Mouse (Mus musculus): ENCODE measurements around the gene Nav2. TPM values are rescaled to one million over a fixed set of nuclear protein-coding genes. Genes with fewer than 3 reads are reported as not detected.

Gene Nav2
- total and polyA plus RNA-seq, 3 experiments, result 1.0 TPM; not detected in 2

DNA sequence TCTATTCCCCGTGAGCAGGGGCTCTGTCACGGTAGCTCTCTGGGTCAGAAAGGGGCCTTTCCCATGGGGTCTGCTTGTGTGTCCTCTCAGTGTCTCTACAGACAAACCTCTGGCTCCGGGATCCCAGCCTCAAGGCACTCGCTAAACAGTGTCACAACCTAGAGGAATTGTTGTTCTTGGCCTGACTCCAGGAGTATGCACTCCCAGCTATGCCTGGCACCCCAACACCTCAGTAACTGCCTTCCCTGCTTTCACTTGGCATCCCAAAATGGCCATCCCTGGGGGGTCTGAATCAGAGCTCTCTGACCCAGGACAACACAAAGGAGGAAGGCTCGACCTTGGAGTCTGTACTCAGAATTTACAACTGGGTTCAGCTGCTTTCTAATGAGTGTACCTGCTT is 317.2 kb downstream of the Nav2 start:
- H3K27me3 ChIP-seq (ENCODE audit: insufficient read depth, low read length), result no peaks in the 10 kb centered on the region
- H3K9me3 ChIP-seq (replicated peaks), result peaks cover 56% of the 10 kb centered on the region
- DNase-seq (ENCODE audit: low spot score), result no peak
- no peaks in the 10 kb centered on the region for H3K4me1 ChIP-seq (ENCODE audit: insufficient read depth, low read depth, low read length)
- ATAC-seq (ENCODE audit: extremely low read depth, insufficient number of reproducible peaks, low FRiP score, poor library complexity, severe bottlenecking), result no peak
- H3K4me3 ChIP-seq (ENCODE audit: low read depth, low read length), result no peak overlapping the region
- no peak for TF ChIP-seq POLR2AphosphoS5 (IDR thresholded peaks at IDR 0.05; ENCODE audit: insufficient replicate concordance, low read depth, low read length)
- no peak for TF ChIP-seq GATA2 (IDR thresholded peaks at IDR 0.05; ENCODE audit: borderline replicate concordance, low read depth, low read length)
- no peak for TF ChIP-seq TAL1 (conservative IDR thresholded peaks at IDR 0.05; ENCODE audit: low read depth, low read length)
- no peak for TF ChIP-seq GATA1 (IDR thresholded peaks at IDR 0.05; ENCODE audit: borderline replicate concordance, low read length)
- TF ChIP-seq CTCF (IDR thresholded peaks at IDR 0.05; ENCODE audit: low read depth, low read length), result no peak
- no peaks in the 10 kb centered on the region for H3K36me3 ChIP-seq (replicated peaks)

DNA sequence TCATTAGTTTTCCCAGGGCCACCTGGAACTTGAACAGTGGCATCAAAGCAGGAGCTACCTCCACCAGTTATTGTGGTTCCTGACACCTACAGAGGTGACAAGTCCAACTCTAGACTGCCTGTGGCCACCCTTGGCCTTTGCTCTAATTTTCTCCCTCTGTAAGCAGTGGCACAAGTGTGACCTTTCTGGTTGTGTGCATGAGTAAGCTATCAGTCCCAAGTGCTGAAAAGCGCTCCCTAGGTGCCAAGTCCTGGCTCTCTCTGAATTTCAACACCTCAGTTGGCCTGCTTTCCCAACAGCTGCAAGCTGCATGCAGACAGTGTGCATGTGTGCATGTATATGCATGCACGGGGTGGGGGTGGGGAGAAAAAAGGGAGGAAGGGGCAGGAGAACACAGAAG is 324.5 kb downstream of the Nav2 start:
- Histone ChIP-seq H3K9me3 (replicated peaks) (peaks cover 45% of the 10 kb centered on the region), H3K4me3 (ENCODE audit: low read depth, low read length) (no peak overlapping the region), H3K4me1 (ENCODE audit: insufficient read depth, low read depth, low read length) (no peaks in the 10 kb centered on the region), H3K27me3 (ENCODE audit: insufficient read depth, low read length) (no peaks in the 10 kb centered on the region), H3K36me3 (replicated peaks) (no peaks in the 10 kb centered on the region)
- TF ChIP-seq TAL1 (conservative IDR thresholded peaks at IDR 0.05; ENCODE audit: low read depth, low read length) (no peak), GATA2 (IDR thresholded peaks at IDR 0.05; ENCODE audit: borderline replicate concordance, low read depth, low read length) (no peak), CTCF (IDR thresholded peaks at IDR 0.05; ENCODE audit: low read depth, low read length) (no peak)
- ATAC-seq (ENCODE audit: extremely low read depth, insufficient number of reproducible peaks, low FRiP score, poor library complexity, severe bottlenecking), result no peak
- DNase-seq (ENCODE audit: low spot score), result no peak

DNA sequence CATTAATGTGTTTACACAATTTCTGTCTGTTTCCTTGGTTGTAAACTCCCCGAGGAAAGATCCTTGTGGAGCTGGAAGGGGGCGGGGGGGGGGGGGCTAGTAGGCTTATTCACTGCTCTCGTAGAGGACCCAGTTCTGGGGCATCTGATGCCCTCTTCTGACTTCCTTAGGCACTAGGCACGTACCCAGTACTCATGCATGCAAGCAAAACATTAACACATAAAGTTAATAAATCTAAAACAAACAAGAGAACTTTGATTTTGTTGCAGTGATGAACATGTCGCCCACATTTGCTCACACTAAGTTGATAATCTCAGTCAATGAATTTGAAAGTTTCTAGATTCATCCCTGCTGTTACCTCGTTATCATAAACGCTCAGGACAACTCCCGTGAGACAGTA is 325.8 kb downstream of the Nav2 start:
- TF ChIP-seq POLR2AphosphoS5 (IDR thresholded peaks at IDR 0.05; ENCODE audit: insufficient replicate concordance, low read depth, low read length), result no peak
- no peaks in the 10 kb centered on the region for H3K36me3 ChIP-seq (replicated peaks)
- H3K27me3 ChIP-seq (ENCODE audit: insufficient read depth, low read length), result no peaks in the 10 kb centered on the region
- ATAC-seq (ENCODE audit: extremely low read depth, insufficient number of reproducible peaks, low FRiP score, poor library complexity, severe bottlenecking) (no peak), DNase-seq (ENCODE audit: low spot score) (no peak)
- no peak overlapping the region for H3K4me3 ChIP-seq (ENCODE audit: low read depth, low read length)
- no peaks in the 10 kb centered on the region for H3K4me1 ChIP-seq (ENCODE audit: insufficient read depth, low read depth, low read length)
- H3K9me3 ChIP-seq (replicated peaks), result peaks cover 54% of the 10 kb centered on the region

DNA sequence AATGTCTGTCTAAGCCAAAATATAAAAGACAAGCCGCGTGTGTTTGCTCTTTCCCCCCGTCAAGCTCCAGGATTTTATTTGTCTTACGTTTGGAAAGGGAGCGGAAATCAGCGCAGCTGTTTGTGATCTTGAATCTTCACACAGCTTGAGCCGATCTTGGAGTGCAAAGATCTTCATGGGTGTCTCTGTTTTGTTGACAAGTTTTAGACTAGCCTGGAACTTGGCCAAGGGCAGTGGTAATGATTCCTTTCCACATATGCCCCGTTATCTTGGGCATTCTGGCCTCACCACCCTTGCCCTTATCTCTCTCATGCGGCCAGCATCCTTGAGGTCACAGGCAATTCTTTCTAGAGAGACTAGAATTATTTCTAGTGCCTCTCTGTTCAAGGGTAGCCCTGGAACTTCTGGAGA is 326.8 kb downstream of the Nav2 start:
- H3K36me3 ChIP-seq (replicated peaks), result no peaks in the 10 kb centered on the region
- no peaks in the 10 kb centered on the region for H3K4me1 ChIP-seq (ENCODE audit: insufficient read depth, low read depth, low read length)
- DNase-seq (ENCODE audit: low spot score) (no peak), ATAC-seq (ENCODE audit: extremely low read depth, insufficient number of reproducible peaks, low FRiP score, poor library complexity, severe bottlenecking) (no peak)
- H3K27me3 ChIP-seq (ENCODE audit: insufficient read depth, low read length), result no peaks in the 10 kb centered on the region
- H3K9me3 ChIP-seq (replicated peaks), result peaks cover 54% of the 10 kb centered on the region
- TF ChIP-seq TAL1 (conservative IDR thresholded peaks at IDR 0.05; ENCODE audit: low read depth, low read length) (no peak), GATA1 (IDR thresholded peaks at IDR 0.05; ENCODE audit: borderline replicate concordance, low read length) (no peak), GATA2 (IDR thresholded peaks at IDR 0.05; ENCODE audit: borderline replicate concordance, low read depth, low read length) (no peak), CTCF (IDR thresholded peaks at IDR 0.05; ENCODE audit: low read depth, low read length) (no peak), POLR2AphosphoS5 (IDR thresholded peaks at IDR 0.05; ENCODE audit: insufficient replicate concordance, low read depth, low read length) (no peak)
- no peak overlapping the region for H3K4me3 ChIP-seq (ENCODE audit: low read depth, low read length)

DNA sequence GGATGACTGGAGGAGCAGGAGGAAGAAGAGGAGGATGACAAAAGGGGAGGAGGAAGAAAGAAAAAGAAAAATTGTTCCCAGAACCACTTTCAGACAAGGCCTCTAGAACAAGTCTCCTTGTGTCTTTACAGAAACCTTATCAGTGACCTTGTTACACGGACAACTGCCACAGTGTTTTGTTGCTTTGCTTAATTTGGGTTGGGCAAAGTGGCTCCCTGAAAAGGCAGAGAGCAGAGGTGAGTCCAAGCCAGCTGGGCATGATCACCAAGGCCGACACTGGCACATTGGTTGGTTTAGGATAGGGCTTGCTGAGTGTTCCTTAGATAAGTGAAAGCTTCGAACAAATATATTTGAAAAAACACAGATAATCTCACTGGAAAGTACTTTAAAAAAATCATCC is 327.3 kb downstream of the Nav2 start:
- Histone ChIP-seq H3K9me3 (replicated peaks) (peaks cover 53% of the 10 kb centered on the region), H3K4me1 (ENCODE audit: insufficient read depth, low read depth, low read length) (no peaks in the 10 kb centered on the region), H3K4me3 (ENCODE audit: low read depth, low read length) (no peak overlapping the region), H3K27me3 (ENCODE audit: insufficient read depth, low read length) (no peaks in the 10 kb centered on the region), H3K36me3 (replicated peaks) (no peaks in the 10 kb centered on the region)
- no peak for ATAC-seq (ENCODE audit: extremely low read depth, insufficient number of reproducible peaks, low FRiP score, poor library complexity, severe bottlenecking)
- no peak for DNase-seq (ENCODE audit: low spot score)
- TF ChIP-seq CTCF (IDR thresholded peaks at IDR 0.05; ENCODE audit: low read depth, low read length) (no peak), GATA2 (IDR thresholded peaks at IDR 0.05; ENCODE audit: borderline replicate concordance, low read depth, low read length) (no peak), TAL1 (conservative IDR thresholded peaks at IDR 0.05; ENCODE audit: low read depth, low read length) (no peak), POLR2AphosphoS5 (IDR thresholded peaks at IDR 0.05; ENCODE audit: insufficient replicate concordance, low read depth, low read length) (no peak), GATA1 (IDR thresholded peaks at IDR 0.05; ENCODE audit: borderline replicate concordance, low read length) (no peak)

DNA sequence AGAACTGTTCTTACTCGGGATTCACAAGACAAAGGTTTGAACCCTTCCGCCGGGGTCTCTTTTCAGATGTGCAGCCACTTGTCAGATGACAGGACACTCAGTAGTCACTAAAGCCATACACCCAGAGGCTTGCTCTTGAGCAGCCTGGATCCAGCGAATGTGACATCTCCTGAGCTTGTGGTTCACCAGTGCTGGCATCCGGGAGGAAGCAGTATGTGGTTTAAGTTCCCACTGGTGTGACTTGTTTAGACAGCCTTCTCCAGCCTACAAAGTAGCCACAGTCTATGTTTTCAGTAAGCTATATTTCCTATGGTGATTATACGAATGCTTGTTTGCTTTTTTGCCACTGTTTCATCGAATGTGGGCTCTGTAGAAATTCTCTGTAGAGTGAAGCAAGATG is 331.9 kb downstream of the Nav2 start:
- DNase-seq (ENCODE audit: low spot score) (no peak), ATAC-seq (ENCODE audit: extremely low read depth, insufficient number of reproducible peaks, low FRiP score, poor library complexity, severe bottlenecking) (no peak)
- Histone ChIP-seq H3K9me3 (replicated peaks) (peaks cover 56% of the 10 kb centered on the region), H3K4me3 (ENCODE audit: low read depth, low read length) (no peak overlapping the region), H3K4me1 (ENCODE audit: insufficient read depth, low read depth, low read length) (no peaks in the 10 kb centered on the region), H3K36me3 (replicated peaks) (no peaks in the 10 kb centered on the region), H3K27me3 (ENCODE audit: insufficient read depth, low read length) (no peaks in the 10 kb centered on the region)
- TF ChIP-seq GATA2 (IDR thresholded peaks at IDR 0.05; ENCODE audit: borderline replicate concordance, low read depth, low read length) (no peak), POLR2AphosphoS5 (IDR thresholded peaks at IDR 0.05; ENCODE audit: insufficient replicate concordance, low read depth, low read length) (no peak), GATA1 (IDR thresholded peaks at IDR 0.05; ENCODE audit: borderline replicate concordance, low read length) (no peak), TAL1 (conservative IDR thresholded peaks at IDR 0.05; ENCODE audit: low read depth, low read length) (no peak), CTCF (IDR thresholded peaks at IDR 0.05; ENCODE audit: low read depth, low read length) (no peak)

DNA sequence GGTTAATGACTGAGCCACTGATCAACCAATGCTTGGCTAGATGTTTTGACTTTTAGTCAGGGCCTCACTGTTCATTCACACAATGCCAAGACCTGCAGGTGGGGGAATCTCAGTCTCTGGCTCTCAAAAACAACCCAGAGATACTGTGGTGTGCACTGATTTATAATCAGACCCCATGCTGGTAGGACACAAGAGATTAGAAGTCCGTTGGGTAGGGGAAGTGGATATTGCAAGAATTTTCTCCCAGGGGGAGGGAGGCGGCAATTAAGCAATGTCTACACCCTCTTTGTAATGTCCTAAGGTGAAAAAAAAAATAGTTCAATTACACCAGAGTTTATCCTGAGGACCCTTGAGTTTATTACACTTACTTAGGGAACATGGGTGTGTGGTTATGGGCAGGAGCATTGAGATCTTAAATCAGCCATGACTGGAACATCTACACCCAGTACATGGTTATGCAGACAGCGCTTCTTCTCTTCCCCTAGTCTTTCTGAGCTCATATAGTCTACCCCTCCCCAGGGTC is 332.8 kb downstream of the Nav2 start:
- DNase-seq (ENCODE audit: low spot score), result no peak
- no peak for ATAC-seq (ENCODE audit: extremely low read depth, insufficient number of reproducible peaks, low FRiP score, poor library complexity, severe bottlenecking)
- TF ChIP-seq GATA1 (IDR thresholded peaks at IDR 0.05; ENCODE audit: borderline replicate concordance, low read length), result no peak
- no peak for TF ChIP-seq POLR2AphosphoS5 (IDR thresholded peaks at IDR 0.05; ENCODE audit: insufficient replicate concordance, low read depth, low read length)
- TF ChIP-seq CTCF (IDR thresholded peaks at IDR 0.05; ENCODE audit: low read depth, low read length), result no peak
- TF ChIP-seq GATA2 (IDR thresholded peaks at IDR 0.05; ENCODE audit: borderline replicate concordance, low read depth, low read length), result no peak
- no peak for TF ChIP-seq TAL1 (conservative IDR thresholded peaks at IDR 0.05; ENCODE audit: low read depth, low read length)
- H3K36me3 ChIP-seq (replicated peaks), result no peaks in the 10 kb centered on the region
- no peaks in the 10 kb centered on the region for H3K4me1 ChIP-seq (ENCODE audit: insufficient read depth, low read depth, low read length)
- no peak overlapping the region for H3K4me3 ChIP-seq (ENCODE audit: low read depth, low read length)
- H3K27me3 ChIP-seq (ENCODE audit: insufficient read depth, low read length), result no peaks in the 10 kb centered on the region
- H3K9me3 ChIP-seq (replicated peaks), result peaks cover 61% of the 10 kb centered on the region
